Mouse (Mus musculus): ENCODE data around the gene Jag1. TPM values are rescaled to one million over a fixed set of nuclear protein-coding genes. Genes with fewer than 3 reads are reported as not detected.

Jag1 gene
- polyA plus RNA-seq, 1 experiment from 2014 or later, result 31.6 TPM

GRCm38 (mm10) chr2:137080468-137080867 lies 36.0 kb downstream of the Jag1 start:
- WGBS, result 78% methylated on average over 6 of the region's 6 CpGs

GRCm38 (mm10) chr2:137079721-137080320 lies 36.6 kb downstream of the Jag1 start:
- Histone ChIP-seq H3K4me1 (peaks cover 13% of the 10 kb centered on the region), H3K4me3 (no peak overlapping the region), H3K27ac (no peak overlapping the region), H3K9me3 (replicated peaks) (no peaks in the 10 kb centered on the region), H3K4me2 (replicated peaks) (no peak overlapping the region), H3K27me3 (no peaks in the 10 kb centered on the region), H3K36me3 (peaks cover 16% of the 10 kb centered on the region), H3K9ac (no peak overlapping the region)
- WGBS, result 26% methylated on average over 10 of the region's 10 CpGs
- no peak for ATAC-seq (ENCODE audit: low FRiP score)

More at GRCm38 (mm10) chr2:137080468-137080867, 36.0 kb downstream of the Jag1 start:
- 0 out of 2 replicates have a peak, but pooled peaks have one; percentile 11 for ATAC-seq (ENCODE audit: low FRiP score)
- H3K9me3 ChIP-seq (replicated peaks), result no peaks in the 10 kb centered on the region
- H3K36me3 ChIP-seq, result peaks cover 22% of the 10 kb centered on the region
- H3K4me3 ChIP-seq, result no peak overlapping the region
- no peak overlapping the region for H3K9ac ChIP-seq
- H3K4me1 ChIP-seq, result peaks cover 13% of the 10 kb centered on the region
- H3K27ac ChIP-seq, result no peak overlapping the region
- no peak overlapping the region for H3K4me2 ChIP-seq (replicated peaks)
- H3K27me3 ChIP-seq, result no peaks in the 10 kb centered on the region

GRCm38 (mm10) chr2:137078771-137079170 lies 37.7 kb downstream of the Jag1 start:
- Histone ChIP-seq H3K4me3 (no peak overlapping the region), H3K27me3 (no peaks in the 10 kb centered on the region), H3K4me1 (peaks cover 23% of the 10 kb centered on the region), H3K9me3 (replicated peaks) (no peaks in the 10 kb centered on the region), H3K4me2 (replicated peaks) (no peak overlapping the region), H3K27ac (no peak overlapping the region), H3K36me3 (peaks cover 7% of the 10 kb centered on the region), H3K9ac (no peak overlapping the region)
- ATAC-seq (ENCODE audit: low FRiP score), result no peak
- 63% methylated on average over 4 of the region's 4 CpGs for WGBS

- 0 out of 2 replicates have a peak, but pooled peaks have one; percentile 9 for ATAC-seq (ENCODE audit: low FRiP score)
- 5% methylated on average over 2 of the region's 2 CpGs for WGBS
- Histone ChIP-seq H3K27ac (no peak overlapping the region), H3K4me1 (peaks cover 14% of the 10 kb centered on the region), H3K9ac (no peak overlapping the region), H3K27me3 (no peaks in the 10 kb centered on the region), H3K4me2 (replicated peaks) (no peak overlapping the region), H3K36me3 (no peaks in the 10 kb centered on the region), H3K9me3 (replicated peaks) (no peaks in the 10 kb centered on the region), H3K4me3 (no peak overlapping the region)
Observed at GRCm38 (mm10) chr2:137074313-137074620, 42.2 kb downstream of the Jag1 start.

GRCm38 (mm10) chr2:137073473-137074312 lies 42.8 kb downstream of the Jag1 start:
- Histone ChIP-seq H3K4me2 (replicated peaks) (no peak overlapping the region), H3K4me3 (no peak overlapping the region), H3K9ac (no peak overlapping the region), H3K9me3 (replicated peaks) (no peaks in the 10 kb centered on the region), H3K36me3 (no peaks in the 10 kb centered on the region), H3K4me1 (peaks cover 14% of the 10 kb centered on the region), H3K27me3 (no peaks in the 10 kb centered on the region), H3K27ac (peak overlapping the region; percentile 48; the same call in 1 of the 2 replicates)
- WGBS, result 22% methylated on average over 16 of the region's 16 CpGs
- ATAC-seq (ENCODE audit: low FRiP score), result peak; percentile 55

- Histone ChIP-seq H3K4me2 (replicated peaks) (no peak overlapping the region), H3K9me3 (replicated peaks) (no peaks in the 10 kb centered on the region), H3K4me1 (peaks cover 15% of the 10 kb centered on the region), H3K27me3 (no peaks in the 10 kb centered on the region), H3K27ac (no peak overlapping the region), H3K9ac (no peak overlapping the region), H3K36me3 (no peaks in the 10 kb centered on the region), H3K4me3 (no peak overlapping the region)
- 85% methylated on average over 10 of the region's 10 CpGs for WGBS
- no peak for ATAC-seq (ENCODE audit: low FRiP score)
Observed at GRCm38 (mm10) chr2:137067479-137068110, 48.8 kb downstream of the Jag1 start.

GRCm38 (mm10) chr2:137064513-137064912 lies 51.9 kb downstream of the Jag1 start:
- no peak for ATAC-seq (ENCODE audit: low FRiP score)
- H3K4me1 ChIP-seq, result peaks cover 15% of the 10 kb centered on the region
- no peak overlapping the region for H3K27ac ChIP-seq
- WGBS, result 38% methylated on average over 3 of the region's 3 CpGs
- H3K36me3 ChIP-seq, result no peaks in the 10 kb centered on the region
- H3K27me3 ChIP-seq, result no peaks in the 10 kb centered on the region
- no peak overlapping the region for H3K9ac ChIP-seq
- no peak overlapping the region for H3K4me3 ChIP-seq
- H3K4me2 ChIP-seq (replicated peaks), result no peak overlapping the region
- H3K9me3 ChIP-seq (replicated peaks), result no peaks in the 10 kb centered on the region

- Histone ChIP-seq H3K4me3 (no peak overlapping the region), H3K9ac (no peak overlapping the region), H3K36me3 (no peaks in the 10 kb centered on the region), H3K4me1 (peaks cover 15% of the 10 kb centered on the region), H3K4me2 (replicated peaks) (no peak overlapping the region), H3K27me3 (no peaks in the 10 kb centered on the region), H3K27ac (no peak overlapping the region), H3K9me3 (replicated peaks) (no peaks in the 10 kb centered on the region)
- no peak for ATAC-seq (ENCODE audit: low FRiP score)
- WGBS, result 56% methylated on average over 1 of the region's 1 CpGs
Observed at GRCm38 (mm10) chr2:137063829-137064228, 52.6 kb downstream of the Jag1 start.

- no peaks in the 10 kb centered on the region for H3K9me3 ChIP-seq (replicated peaks)
Observed at GRCm38 (mm10) chr2:137049906-137050305, 66.5 kb downstream of the Jag1 start.

GRCm38 (mm10) chr2:137049367-137049766 lies 67.1 kb downstream of the Jag1 start:
- Histone ChIP-seq H3K4me3 (no peak overlapping the region), H3K4me1 (no peaks in the 10 kb centered on the region), H3K27ac (no peak overlapping the region), H3K9ac (no peak overlapping the region), H3K27me3 (no peaks in the 10 kb centered on the region), H3K36me3 (no peaks in the 10 kb centered on the region), H3K4me2 (replicated peaks) (no peak overlapping the region), H3K9me3 (replicated peaks) (no peaks in the 10 kb centered on the region)
- ATAC-seq (ENCODE audit: low FRiP score), result no peak
- WGBS, result 84% methylated on average over 2 of the region's 2 CpGs

More at GRCm38 (mm10) chr2:137049906-137050305, 66.5 kb downstream of the Jag1 start:
- Histone ChIP-seq H3K4me2 (replicated peaks) (no peak overlapping the region), H3K4me1 (no peaks in the 10 kb centered on the region), H3K36me3 (no peaks in the 10 kb centered on the region), H3K4me3 (no peak overlapping the region), H3K27me3 (no peaks in the 10 kb centered on the region), H3K9ac (no peak overlapping the region), H3K27ac (no peak overlapping the region)
- ATAC-seq (ENCODE audit: low FRiP score), result no peak
- WGBS, result 88% methylated on average over 1 of the region's 1 CpGs

- Histone ChIP-seq H3K27me3 (no peaks in the 10 kb centered on the region), H3K9me3 (replicated peaks) (no peaks in the 10 kb centered on the region), H3K9ac (no peak overlapping the region), H3K4me1 (no peaks in the 10 kb centered on the region), H3K27ac (no peak overlapping the region), H3K4me3 (no peak overlapping the region), H3K36me3 (no peaks in the 10 kb centered on the region), H3K4me2 (replicated peaks) (no peak overlapping the region)
- 93% methylated on average over 2 of the region's 2 CpGs for WGBS
- no peak for ATAC-seq (ENCODE audit: low FRiP score)
Observed at GRCm38 (mm10) chr2:137044122-137044521, 72.3 kb downstream of the Jag1 start.
